Mouse (Mus musculus): ENCODE measurements around the gene Olfml1. TPM values are rescaled to one million over a fixed set of nuclear protein-coding genes. Genes with fewer than 3 reads are reported as not detected.

The Olfml1 gene
- total RNA-seq, 2 experiments from 2014 or later, result 12.5 to 13.2 TPM

Other genes with a start within 250 kb of the Olfml1 start
- 1 to 10 TPM; 5.5 to 5.6 TPM for gene Syt9, start 196.7 kb upstream of the Olfml1 start, total RNA-seq (2021)
- gene Ppfibp2, start 27.8 kb downstream of the Olfml1 start, total RNA-seq (2021), result 1 to 10 TPM; 6.7 to 6.8 TPM
- gene 5330417H12Rik, start 57.7 kb downstream of the Olfml1 start, total RNA-seq (2021), result not detected
- not detected for gene Cyb5r2, start 190.6 kb downstream of the Olfml1 start, total RNA-seq (2021)
- gene Ovch2, start 233.8 kb downstream of the Olfml1 start, total RNA-seq (2021), result not detected
- not detected for gene Olfr467, start 244.8 kb downstream of the Olfml1 start, total RNA-seq (2021)

Data from layer of hippocampus, postnatal 36 days (tissue).